Mouse (Mus musculus) heart, postnatal 10 days (tissue): ENCODE measurements around the gene Il1rapl2. TPM values are rescaled to one million over a fixed set of nuclear protein-coding genes. Genes with fewer than 3 reads are reported as not detected.

Experiments used
- DNase-seq, 2 experiments: peaks; one replicate each; pipeline ENCODE4 v3.0.0; 2021
- intact Hi-C: fragments of 180-260 bp; cut with DNase I; formaldehyde crosslinking; loops from one replicate; pipeline ENCODE4 v1.15.1; 2025
- total RNA-seq, 2 experiments: library from RNA; stranded (reverse); gene quantifications; 2 replicates each; pipeline ENCODE4 v1.2.3; 2021

The Il1rapl2 gene
- total RNA-seq, result not detected

DNA sequence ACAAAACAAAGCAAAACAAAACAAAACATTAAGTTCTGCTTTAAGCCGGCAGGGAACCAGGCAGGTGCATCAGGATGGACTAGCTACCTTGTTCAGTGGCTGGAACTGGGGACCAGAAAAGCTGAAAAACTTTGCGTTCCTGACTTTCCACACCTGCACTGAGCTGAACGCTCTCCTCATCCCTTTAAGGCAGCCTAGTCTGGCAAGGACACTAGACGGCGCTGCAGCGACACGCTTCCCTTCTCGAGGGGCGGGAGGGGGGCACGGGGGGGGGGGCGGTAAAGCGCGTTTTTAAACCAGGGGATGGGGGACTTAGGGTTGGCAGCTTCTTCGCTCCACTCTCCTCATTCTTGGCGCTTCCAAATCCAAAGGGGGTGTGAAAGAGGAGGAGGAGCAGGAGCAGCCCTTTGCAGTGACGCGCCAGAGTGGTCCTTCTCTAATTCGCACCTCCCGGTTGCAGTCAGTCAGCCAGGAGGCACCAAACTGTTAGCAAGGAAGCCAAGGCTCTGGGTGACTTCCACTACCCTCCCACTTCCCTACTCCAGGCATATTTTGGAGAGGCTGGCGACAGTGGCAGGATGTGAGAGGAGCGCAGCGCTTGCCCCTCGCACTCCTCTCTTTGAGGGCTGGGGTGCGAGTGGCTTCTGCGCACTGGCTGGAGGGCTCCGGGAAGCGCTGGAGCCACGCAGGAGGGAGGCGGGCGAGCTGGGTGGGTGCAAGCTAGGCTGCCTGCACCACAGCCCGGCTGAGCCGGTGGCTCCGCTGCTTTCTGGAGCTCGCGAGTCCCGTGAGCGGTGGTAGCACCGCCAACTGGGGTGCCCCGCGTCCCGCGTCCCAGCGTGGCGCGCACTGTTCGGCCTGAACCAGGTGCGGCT is at the start of gene Il1rapl2:
Il1rapl2 (plus strand) TSS at position 288 of the 875 bp plus-strand sequence.
- peak in 1 of 2 experiments; percentile 6 for DNase-seq
- intact Hi-C loops, result no loop called here

DNA sequence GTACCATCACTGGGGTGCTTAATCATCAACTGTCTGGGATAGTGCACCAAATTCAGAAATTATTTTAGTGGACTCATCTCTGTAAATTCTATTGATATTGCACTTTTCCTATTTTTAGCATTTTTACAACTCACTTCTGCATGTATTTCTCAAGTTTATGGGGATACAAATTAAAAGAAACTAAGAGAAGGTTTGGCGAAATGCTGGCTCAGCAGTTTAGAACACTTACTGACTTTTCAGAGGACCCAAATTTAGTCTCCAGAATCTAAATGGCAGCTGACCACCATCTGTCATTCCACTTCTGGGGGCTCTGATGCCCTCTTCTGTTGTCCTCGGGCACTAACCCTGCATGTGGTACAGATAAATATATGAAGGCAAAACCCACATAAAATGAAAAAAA is 22.1 kb upstream of the Il1rapl2 start:
- no peak for DNase-seq
- intact Hi-C loops, result no loop called here

DNA sequence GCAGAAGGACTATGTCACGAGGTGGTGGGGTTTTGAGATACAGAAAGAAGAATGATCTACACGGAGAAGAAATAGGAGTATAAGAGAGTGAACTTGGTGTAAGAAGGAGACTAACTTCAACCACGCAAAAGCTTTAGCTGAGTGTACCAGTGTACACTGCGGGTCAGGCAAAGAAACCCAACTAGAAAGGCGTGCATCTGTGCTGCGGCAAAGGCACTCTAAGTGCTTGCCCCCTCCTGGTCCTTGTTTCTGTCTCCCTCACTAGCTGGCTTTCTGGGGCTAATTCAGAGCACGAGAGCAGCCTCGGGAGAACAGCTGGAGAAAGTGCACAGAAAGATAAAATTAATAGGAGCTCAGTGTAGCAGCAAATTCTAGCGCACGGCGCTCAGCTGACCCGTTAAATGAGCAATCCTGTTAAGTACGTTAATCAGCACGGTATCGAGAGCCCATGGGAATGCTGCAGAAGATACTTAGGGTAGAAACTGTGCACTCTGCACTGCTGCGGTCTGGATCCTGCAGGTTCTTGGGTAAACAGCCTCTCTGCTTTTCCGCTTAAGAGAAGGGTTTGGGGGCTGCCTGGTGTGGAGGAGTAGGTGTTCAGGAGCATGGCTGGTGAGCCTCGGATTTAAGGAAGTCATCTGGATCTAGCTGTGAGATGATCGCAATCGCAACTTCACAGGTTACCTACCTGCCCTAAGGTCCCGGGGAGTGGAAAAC is 778 bp upstream of the Il1rapl2 start:
- intact Hi-C loops, result no loop called here
- DNase-seq, result no peak

DNA sequence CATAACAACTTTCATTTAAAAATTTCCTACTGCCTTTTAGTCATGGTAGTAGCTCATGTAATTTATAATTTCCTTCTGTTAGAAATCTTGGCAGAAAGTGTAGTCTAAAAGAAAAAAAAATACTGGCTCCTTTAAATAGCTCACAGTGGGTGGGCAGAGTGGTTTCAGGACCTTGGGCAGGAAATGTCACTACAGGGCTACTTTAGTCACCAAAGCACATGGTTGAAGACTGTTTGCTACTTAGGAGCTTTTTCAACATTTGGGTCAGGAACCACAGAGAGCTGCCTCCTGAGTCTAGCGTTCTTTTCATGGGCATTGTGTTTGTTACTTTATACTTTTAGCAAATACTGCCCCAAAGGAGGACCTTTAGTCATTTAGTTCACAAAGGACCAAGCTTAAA is 12.2 kb downstream of the Il1rapl2 start:
- no peak for DNase-seq
- intact Hi-C loops, result no loop called here

DNA sequence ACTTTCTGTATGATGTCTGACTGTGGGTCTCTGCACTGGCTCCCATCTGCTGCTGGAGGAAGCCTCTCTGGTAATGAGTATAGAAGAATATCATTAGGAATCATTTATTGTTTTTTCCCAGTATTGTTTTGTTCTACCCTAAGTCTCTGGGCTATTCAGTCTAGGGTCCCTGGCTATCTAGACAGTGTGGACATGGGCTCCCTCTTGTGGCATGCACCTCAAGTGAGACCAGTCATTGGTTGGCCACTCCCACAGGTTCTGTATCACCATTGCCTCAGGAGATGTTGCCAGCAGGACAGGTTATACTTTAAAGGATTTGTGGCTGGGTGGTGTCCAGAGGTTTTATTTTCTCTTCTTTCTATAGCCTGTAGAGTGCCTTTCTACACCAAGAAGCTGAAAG is 50.3 kb downstream of the Il1rapl2 start:
- DNase-seq, result peak; percentile 9 to 12
- intact Hi-C loops, result no loop called here

DNA sequence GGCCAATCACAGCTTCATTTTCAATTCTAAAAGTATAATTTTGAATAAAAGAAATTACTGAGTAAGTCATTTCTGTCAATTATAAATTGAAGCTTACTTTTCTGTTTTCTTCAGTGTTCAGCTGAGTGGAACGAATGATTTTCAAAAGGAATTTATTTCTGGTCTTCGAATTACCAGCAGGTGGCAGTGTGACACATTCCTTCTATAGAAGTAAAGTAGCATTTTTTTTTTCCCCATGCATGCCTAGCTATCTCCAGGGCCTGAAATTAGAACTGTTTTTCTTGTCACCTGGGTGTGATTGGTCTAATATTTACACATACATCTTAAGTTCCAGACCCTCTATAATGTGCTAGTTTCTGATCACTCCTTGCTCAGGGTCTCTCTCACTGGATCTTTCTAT is 96.6 kb downstream of the Il1rapl2 start:
- DNase-seq, result peak; percentile 10 to 19
- intact Hi-C loops, result loop anchor here (2.0 kb wide), 1 partner anchor 504 kb away; no protein-coding TSS in a partner anchor

DNA sequence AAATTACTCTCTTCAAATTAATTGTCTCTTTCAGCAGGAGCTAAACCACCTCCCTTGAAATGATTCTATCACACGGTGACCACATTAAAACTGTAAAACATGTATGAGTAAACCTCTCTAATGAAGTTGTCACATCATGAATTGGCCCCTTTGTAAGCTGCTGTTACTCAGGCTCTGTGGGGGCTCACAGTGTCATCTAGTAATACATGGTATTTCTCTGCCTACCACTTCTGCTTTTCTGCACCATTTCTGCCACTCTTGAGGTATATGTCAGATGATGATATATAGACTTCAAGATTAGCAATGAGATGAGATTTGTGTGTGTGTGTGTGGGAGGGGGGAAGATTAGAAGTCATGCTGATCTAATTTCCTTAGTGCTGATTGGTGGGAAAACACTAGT is 117.6 kb downstream of the Il1rapl2 start:
- no peak for DNase-seq
- intact Hi-C loops, result no loop called here

DNA sequence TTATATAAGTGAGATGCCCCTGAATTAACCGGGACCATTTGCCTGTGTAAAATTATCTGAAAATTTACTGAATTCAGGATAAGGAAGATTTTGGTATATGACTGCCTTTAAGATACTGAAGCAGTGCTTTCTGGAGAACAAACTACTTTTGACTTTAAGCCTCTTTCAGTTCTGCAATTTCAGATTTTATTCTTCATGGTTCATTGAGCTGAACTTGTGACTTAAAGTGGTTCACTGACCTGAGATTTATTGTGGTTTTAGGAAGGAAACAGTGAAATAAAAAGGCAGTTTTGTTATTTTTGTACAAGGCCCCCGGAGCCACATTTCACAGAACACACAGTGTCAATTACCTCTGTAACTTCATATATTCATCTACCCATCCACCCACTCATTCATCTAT is 129.6 kb downstream of the Il1rapl2 start:
- no peak for DNase-seq
- intact Hi-C loops, result no loop called here

DNA sequence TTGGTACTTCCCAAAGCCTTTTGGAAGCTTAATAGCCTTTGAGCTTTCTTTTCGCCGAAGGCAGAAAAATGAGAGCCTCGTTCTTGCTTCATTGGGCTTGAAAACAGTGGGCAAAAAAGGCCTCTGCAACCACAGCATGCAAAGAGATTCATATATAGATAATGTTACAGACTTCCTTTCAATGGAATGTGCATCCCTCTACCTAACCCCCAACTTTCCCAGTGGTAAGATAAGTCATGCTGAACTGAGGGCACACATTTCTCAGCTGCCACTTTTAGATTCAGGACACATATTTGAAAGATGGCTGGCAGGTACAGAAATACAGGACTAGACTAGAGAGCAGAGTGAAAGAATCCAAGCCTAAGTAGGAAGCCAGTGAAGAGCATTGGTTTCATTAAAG is 185.1 kb downstream of the Il1rapl2 start:
- intact Hi-C loops, result no loop called here
- no peak for DNase-seq

DNA sequence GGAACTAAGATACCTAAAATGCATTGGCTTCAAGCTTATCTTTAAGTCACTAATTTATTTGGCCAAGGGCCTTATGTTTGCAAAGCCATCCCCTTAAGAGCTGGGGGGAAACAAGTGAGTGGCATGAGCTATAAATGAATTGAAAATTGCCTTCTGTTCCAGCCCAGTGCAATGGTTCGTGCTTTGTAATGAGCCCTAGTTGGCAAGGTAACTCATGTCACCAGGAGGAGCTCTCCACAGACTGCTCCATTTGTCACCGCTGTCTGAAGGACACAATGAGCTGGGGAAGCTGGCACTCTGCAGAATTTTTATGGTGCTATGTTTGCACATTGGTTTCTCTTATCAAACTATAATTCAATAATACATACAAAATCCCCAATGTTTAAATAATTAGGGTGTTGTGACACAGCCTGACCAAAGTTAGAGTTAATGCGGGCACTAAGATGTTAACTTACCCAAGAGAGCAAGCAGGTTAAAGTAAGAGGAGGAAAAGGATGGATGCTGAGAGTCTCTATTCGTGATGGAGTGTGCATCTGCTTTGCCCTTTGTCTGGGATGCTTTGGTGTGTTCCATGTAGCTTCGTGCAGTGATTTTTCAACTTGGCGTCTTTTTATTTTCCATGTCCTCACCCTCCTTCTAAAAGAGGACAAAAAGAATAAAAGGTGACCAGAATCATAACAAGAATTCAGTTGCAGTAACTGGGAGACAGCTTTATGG is 235.2 kb downstream of the Il1rapl2 start:
- no peak for DNase-seq
- intact Hi-C loops, result no loop called here

DNA sequence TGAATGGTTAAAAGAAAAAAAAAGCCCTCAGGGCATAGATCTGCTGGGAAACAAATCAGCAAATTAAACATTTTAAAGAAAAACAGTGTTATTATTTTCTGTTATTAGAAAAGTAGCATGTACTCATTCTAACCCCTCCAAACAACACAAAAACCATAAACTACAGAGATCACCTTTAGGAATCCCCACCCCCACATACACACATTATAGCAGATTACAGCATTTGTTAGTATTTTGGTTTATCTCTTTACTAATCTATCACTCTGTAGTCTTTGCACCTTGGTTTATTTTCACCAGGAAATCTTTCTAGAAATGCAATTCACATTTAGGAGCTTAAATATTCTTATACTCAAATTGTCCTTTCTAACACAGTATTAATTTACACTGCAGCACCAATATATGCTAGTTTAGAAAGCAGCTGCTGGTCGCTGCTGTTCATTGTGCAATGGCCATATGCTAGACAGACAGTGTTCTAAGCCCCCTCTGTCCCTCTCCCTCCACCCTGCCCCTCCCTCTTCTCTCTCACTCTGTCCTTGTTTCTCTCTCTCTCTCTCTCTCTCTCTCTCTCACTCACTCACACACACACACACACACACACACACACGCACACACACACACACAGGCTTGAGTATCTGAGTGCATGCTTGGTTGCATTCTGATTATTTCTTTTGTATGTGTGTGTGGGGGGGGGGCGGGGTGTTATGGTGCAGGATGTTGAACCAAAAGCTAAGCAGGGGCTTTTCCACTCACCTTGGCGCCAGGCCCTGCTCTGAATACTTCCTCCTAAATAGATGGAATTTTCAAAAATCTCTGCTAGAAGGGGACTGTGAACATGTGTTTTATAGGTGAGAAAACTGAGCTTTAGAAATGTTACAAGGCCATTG is 236.1 kb downstream of the Il1rapl2 start:
- intact Hi-C loops, result no loop called here

DNA sequence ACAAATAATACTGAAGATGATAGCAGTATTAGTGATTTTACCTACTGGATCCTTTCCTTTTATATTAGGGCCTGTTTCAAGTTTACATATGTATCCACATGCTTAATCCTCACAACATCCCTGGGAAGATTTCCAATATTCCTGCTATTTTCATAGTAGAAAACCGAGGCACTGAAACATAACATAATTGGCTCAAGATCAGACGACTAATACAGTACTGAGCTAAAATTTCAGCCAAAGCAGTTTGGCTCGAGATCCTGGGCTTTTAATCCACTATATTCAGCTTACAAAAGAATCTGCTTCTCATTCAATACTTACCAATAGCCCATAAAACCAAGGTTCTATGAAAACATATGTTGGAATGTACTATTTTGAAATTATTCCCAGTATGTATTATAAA is 239.1 kb downstream of the Il1rapl2 start:
- no peak for DNase-seq
- intact Hi-C loops, result no loop called here

More for the DNA sequence above, 236.1 kb downstream of the Il1rapl2 start:
- no peak for DNase-seq

DNA sequence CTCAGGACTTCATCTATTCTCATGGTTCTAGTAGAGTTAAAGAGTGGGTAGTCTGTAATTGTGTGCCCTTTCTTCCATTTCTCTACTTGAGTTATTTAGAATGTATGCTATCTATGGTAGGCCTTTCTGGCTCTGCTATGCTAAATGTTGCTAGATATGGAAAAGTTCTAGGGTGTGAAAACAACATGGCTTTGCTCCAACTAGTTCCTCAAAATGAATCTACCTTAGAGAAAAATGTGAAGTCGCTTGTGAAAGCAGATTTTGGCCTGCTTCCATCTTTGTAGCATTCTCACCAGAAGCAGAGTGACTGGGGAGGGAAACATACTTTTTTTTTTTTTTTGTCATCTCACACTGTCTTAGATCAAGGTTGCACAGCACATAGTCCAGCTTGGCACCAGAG is 241.7 kb downstream of the Il1rapl2 start:
- intact Hi-C loops, result no loop called here
- DNase-seq, result no peak

DNA sequence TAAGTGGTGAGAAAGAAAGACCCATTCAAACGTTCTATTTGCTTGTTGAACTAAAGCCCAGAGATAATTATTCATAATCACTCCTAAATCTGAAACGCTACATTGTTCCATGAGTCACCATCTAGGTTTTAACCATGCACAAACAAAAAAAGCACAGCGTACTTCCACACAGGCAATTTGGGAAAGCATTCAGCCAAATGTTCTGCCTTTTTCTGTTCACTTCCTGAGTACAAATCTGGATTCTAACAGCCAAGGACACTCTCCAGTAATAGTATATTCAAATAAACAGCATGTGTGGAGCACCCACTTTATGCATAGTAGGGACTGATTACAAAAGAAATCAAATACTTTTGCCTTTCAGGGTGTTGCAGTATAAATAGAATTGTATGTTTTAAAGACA is 278.5 kb downstream of the Il1rapl2 start:
- no peak for DNase-seq
- intact Hi-C loops, result no loop called here

DNA sequence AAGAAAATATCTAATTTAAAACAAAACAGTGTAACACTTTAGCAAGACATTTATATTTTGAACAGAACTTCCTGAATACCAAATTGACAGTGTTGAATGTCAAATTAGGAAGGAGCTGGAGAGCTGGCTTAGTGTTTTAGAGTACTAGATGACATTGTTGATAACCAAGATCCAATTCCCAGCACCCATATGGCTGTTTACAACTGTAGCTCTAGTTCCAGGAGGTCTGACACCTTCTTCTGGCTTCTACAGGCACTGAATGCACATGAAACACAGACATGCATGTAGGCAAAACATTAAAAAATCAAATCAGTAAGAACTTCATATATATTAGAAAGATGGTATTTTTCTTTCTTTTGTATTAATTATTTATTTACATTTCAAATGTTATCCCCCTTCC is 353.1 kb downstream of the Il1rapl2 start:
- no peak for DNase-seq
- intact Hi-C loops, result no loop called here

DNA sequence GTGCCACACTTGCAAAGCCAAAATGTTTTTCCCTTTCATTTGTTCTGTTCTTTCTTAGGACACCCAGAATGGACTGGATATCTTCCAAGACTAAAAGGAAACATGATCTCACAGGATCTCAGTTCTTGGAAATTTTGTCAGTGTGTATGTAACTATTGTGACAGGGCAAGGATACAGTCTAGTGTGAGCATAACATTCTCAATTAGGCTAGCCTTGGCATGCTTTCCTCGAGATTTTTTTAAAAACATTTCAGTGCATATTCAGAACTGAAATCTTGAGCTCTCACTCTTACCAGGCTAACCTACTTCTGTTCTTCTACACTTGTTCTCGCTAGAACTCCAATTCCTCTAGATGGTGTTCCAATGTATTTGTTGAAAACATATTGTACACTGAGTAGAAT is 356.4 kb downstream of the Il1rapl2 start:
- DNase-seq, result no peak
- intact Hi-C loops, result no loop called here

DNA sequence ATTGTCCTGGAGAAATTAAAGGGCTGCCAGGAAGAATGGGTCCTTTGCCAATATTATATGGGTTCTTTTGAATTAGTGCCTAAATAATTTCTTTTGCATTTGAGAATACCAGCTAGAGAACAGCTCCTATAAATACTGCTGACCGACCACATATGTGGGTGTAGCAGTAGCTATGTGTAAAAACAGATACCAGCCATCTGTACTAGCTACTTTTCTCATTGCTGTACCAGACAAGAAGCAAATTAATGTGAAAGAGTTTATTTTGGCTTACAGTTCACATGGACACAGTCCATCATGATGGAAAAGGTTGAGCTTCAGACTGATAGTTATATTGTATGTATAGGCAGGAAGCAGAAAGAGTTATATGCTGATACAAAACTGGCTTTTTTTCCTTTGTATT is 377.3 kb downstream of the Il1rapl2 start:
- intact Hi-C loops, result no loop called here
- no peak for DNase-seq

DNA sequence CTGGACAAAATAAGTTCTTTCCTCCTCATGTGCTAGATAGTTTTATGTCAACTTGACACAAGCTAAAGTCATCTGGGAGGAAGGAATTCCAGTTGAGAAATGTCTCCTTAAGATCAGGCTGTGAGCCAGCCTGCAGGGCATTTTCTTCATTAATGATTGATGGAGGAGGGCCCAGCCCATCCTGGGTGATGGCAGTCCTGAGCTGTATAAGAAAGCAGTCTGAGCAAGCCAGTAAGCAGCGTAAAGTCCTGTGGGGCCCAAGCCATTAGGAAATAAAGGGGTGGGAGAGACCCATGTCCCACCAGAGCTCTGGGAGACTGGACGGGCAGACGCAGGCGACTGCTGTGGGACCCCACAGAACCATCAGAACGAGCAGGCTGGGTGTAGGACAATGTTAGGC is 400.9 kb downstream of the Il1rapl2 start:
- no peak for DNase-seq
- intact Hi-C loops, result no loop called here

DNA sequence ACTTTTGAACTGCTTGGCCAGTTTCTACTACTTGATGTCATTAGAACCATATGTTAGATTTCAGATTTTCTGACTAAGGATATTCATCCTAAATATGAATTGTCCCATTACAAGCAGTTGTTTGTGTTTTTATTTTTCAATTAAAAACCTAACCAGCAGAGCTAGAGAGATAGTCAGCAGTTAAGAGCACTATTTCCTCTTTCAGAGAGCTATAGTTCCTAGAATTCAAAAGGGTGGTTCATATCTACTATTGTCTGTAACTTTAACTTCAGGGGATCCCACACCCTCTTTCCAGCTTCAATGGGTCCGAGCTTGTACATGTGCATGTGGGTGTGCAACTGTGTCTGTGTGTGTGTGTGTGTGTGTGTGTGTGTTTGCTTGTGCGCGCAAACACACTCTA is 472.7 kb downstream of the Il1rapl2 start:
- intact Hi-C loops, result no loop called here
- DNase-seq, result no peak

DNA sequence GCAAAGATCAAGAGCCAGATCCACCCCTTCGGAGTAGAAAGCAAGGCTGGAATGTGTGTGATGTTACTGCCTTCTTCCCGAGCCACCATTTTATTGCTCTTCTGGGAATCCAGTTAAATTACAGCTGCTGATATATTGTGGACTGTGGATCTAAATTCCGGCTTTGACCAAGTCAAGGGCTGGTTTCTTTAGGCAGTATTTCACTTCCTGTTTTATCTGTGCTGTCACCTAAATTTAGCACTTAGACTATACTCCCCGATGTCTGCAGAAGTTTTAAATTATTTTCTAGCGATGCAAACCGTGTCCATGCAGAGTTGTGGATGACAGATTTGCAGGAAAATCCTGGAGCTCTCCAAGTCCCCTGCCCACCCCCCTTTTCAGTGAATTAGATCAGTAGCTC is 533.5 kb downstream of the Il1rapl2 start:
- intact Hi-C loops, result no loop called here

More for the DNA sequence above, 533.5 kb downstream of the Il1rapl2 start:
- DNase-seq, result no peak
